Mouse (Mus musculus) brain, embryonic 14.5 days (tissue): ENCODE measurements around the gene Icam5.
"Not testable (repeated sequence)": the region's sequence is repeated elsewhere in the genome, so short reads cannot be mapped to it uniquely, and the experiment has no call there.

Experiments used
- CTCF ChIP-seq: fragments of 200-500 bp; IDR thresholded peaks from 2 replicates; pipeline ENCODE4 v1.5.1; 2012; ENCODE audit warnings: inconsistent platforms, mild to moderate bottlenecking, moderate library complexity, borderline replicate concordance; ENCODE audit not compliant: insufficient read depth, insufficient read length; ENCODE audit errors: extremely low read depth
- POLR2A ChIP-seq: fragments of 200-500 bp; IDR thresholded peaks from 2 replicates; pipeline ENCODE4 v1.6.1; 2012; ENCODE audit warnings: mild to moderate bottlenecking, inconsistent platforms, borderline replicate concordance; ENCODE audit not compliant: poor library complexity, insufficient read depth, insufficient read length, severe bottlenecking; ENCODE audit errors: extremely low read depth

- not testable (repeated sequence) for TF ChIP-seq CTCF, POLR2A
These were observed 20.8 kb upstream of the Icam5 start for GRCm38 (mm10) chr9:21010939-21011541.
